Mouse (Mus musculus) neural tube, embryonic 10.5 days (tissue): Measurements from ENCODE around the gene Sulf2.

Source experiments
- DNase-seq: peaks from one replicate; pipeline ENCODE4 v3.0.0-alpha.2; 2017; ENCODE audit warnings: low spot score; ENCODE audit errors: extremely low spot score

Sulf2 gene

DNA sequence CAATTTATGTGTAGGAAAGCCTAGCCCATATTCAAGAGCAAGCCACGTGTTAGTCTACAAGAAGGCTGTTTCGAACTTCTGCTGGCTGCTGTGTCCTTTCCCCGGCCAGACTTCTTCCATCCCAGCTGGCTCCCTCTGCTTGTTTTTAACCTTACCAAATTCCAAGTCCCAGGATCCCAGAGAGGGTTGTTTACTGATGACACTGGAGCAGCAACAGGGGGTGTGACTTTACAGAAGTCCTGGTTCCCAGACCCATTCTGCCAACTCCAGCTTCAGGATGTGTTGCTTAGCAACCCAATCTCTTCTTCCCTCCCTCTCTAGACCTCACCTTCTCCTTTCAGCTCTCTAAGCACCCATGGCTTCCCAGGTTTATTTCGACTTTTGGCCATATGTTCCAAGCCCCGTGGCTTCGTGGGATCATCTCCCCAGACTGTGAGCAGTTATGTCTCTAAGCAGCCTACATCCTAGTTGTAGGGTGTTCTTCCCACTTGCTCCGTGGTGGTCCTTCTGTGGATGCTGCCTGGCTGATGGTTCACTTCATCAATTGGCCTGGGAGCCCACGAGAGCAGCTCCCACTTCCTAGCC, 20.2 kb upstream of the Sulf2 start:
- no peak for DNase-seq

- no peak for DNase-seq
These were observed 19.7 kb upstream of the Sulf2 start for GRCm38 (mm10) chr2:166175145-166175544.

GRCm38 (mm10) chr2:166173169-166173568, 17.7 kb upstream of the Sulf2 start:
- no peak for DNase-seq

- DNase-seq, result no peak
These were observed 14.7 kb upstream of the Sulf2 start for GRCm38 (mm10) chr2:166170173-166170572.

DNA sequence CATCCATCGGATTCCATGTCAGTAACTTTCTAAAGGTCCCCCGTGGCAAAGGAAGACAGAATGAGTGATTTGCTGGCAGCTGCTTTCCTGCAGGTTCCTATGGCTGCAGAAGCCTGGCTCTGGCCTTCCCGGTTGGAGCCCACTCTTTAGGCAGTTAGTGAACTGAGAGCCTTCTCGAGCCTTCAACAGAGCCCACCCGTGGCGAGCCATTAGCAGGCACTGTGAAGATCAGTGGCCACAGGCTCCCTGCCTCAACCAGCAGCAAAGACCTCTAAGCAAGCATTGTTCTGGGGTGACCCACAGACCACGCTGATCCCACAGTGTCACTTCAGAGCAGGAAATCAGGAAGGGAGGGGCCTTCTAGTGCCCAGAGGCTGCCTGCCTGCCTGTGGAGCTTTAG, 13.4 kb upstream of the Sulf2 start:
- DNase-seq, result peak; percentile 65

GRCm38 (mm10) chr2:166167387-166167786, 11.9 kb upstream of the Sulf2 start:
- no peak for DNase-seq

- no peak for DNase-seq
These were observed 9.9 kb upstream of the Sulf2 start for GRCm38 (mm10) chr2:166165396-166165795.

DNA sequence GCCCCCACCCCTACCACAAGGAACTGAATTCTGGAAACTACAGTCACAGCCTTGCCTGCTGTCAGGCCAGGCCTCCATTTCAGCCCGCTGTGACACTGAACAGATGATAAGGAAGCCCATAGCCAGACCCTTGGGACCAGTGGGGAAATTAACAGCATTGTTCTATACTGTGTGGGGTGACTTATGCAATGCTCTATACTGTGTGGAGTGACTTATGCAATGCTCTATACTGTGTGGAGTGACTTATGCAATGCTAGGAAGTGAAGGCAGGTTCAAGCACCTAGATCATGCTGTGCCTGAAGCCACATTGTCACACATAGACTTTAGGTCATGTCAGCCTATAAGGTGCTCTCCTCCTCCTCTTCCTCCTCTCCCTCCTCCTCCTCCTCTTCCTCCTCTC, 9.1 kb upstream of the Sulf2 start:
- no peak for DNase-seq

- no peak for DNase-seq
These were observed 8.5 kb upstream of the Sulf2 start for GRCm38 (mm10) chr2:166163917-166164316.

DNA sequence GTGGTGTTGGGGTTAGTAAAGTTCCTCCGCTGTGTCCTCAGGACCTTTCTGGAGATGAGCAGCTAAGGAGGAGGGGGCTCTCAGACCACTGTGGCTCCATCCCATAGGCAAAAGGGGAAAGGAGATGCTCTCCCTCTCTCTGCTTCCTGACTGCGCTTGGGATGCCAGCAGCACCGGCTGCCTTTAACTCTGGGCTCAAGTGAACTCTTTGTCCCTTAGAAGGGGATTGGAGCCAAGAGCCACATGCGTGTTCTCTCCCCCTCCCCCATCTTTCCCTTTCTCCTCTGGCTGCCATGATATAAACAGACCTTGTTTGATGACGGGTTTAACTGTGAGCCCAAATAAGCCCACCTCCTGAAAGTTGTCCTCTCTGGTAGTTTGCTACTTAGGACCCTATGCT, 7.8 kb upstream of the Sulf2 start:
- no peak for DNase-seq

GRCm38 (mm10) chr2:166162160-166162559, 6.7 kb upstream of the Sulf2 start:
- no peak for DNase-seq

DNA sequence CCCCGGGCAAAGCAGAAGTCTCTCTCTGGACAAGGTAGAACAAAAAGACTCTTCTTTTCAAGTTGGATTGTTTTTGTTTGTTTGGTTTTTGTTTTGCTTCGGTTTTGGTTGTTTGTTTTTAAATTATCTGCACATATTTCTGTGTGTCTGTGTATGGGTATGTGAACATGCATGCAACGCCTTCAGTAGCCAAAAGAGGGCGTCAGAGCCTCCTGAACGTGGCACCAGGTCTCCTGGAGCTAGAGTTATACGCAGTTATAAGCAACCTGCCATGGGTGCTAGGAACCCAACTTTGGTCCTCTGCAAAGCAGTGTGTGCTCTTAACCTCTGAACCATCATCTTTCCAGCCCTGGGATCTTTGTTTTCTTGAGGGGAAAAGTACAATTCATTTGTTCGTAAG, 3.8 kb upstream of the Sulf2 start:
- DNase-seq, result no peak

- DNase-seq, result no peak
These were observed 2.5 kb upstream of the Sulf2 start for GRCm38 (mm10) chr2:166157767-166158561.

GRCm38 (mm10) chr2:166157144-166157543, 1.7 kb upstream of the Sulf2 start:
- no peak for DNase-seq

DNA sequence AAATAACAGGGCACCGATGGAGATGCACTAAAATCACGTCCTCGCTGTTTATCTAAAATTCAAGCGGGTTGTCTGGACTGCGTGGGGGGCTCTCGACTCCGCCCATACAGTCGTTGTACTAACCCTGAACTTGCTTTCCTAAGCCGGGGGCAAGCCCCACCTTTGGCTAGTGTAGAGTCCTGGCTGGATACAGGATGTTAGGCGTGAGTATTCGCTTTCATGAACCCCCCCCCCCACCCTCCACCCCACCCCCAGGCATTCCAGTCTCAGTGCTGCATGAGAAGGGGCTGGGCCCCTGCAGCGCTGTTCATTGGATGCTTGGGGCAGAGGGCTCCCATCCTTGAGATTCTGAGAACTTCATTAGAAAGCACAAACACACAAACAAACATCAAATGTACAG, 659 bp upstream of the Sulf2 start:
- no peak for DNase-seq

- DNase-seq, result peak; percentile 88
These were observed 562 bp downstream of the Sulf2 start for GRCm38 (mm10) chr2:166154749-166155453.

DNA sequence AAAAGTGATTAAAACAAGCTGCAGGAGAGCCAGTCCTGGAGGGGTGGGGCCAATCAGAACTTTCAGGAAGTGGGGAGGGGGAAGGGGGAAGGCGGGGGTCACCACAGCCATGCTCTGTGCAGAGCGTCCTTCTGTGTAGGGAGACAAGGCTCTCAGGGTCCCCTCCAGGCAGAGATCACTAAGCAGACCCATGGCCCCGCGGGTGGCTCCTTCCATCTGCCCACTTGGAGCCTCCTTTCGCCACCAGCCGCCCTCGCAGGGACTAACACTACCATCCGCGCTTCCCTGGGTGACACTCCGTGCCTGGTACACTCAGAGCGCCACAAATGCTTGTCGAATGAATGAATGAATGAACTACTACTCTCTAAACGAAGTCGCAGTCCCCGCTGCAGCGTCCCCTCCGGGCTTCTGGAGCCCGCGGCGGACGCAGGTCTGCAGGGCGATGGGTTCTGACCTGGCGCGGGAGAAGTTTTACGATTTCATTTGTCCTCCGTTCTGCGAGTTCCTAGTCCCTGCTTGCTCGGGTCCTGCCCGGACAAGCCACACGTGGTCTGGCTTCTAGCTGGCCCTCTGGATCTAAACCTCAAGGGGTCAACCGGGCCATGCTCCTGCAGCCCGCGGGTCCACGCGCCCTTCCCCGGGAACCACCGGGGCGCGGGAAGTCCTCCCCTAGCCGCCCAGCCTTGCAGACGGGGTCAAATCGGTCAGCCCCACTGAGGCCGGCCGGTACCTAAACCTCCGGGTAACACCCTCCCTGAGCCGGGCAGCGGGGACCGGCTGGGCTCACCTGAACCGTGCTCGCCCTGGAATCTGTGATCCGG, 1.4 kb downstream of the Sulf2 start:
- DNase-seq, result peak; percentile 81

- DNase-seq, result no peak
These were observed 2.1 kb downstream of the Sulf2 start for GRCm38 (mm10) chr2:166153399-166153793.

GRCm38 (mm10) chr2:166152734-166153398, 2.6 kb downstream of the Sulf2 start:
- no peak for DNase-seq

DNA sequence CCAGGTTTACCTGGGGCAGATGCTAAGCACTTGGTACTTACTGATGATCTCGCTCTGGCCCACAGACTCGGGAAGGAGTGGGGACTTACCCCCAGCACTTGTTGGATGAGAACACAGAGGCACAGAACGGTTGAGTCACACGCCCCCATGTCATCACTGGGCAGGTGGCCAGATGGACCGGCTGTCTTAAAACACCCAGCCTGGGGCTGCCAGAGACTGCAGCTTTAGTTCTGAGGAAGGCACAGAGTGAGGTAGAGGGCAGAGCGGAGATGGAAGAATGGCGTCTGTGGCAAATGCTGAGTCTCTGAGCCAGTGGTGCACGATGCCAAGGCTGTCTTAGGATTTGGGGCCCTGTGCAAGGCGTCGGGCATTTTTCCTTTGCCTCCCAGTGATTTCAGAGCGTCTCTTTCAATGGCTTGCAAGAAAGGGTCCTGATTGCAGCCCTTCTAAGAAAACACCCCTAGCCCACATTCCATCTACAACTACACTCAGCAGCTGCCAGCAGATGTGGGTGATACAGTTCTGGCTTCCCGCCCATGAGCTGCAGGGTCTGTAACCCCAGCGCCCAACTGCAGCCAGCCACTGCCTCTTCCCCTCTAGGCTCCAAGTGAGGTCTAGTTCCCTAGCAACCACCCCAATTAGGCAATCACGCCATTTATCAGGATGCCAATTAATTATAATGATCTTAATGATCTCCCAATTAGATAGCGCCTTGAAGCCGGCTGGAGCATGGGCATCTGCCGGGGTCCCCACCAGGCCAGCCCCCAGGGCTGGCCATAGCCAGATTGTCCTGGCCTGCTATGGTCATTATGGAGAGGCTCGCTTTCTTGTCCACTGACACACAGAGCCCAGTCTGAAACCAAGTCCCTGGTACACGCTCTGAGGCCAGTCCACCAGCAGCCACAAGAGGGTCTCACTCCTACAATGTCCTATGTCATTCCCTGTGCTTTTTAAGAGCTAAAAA, 3.7 kb downstream of the Sulf2 start:
- no peak for DNase-seq
